Mouse (Mus musculus): ENCODE results near the gene Tas2r104. TPM values are rescaled to one million over a fixed set of nuclear protein-coding genes. Genes with fewer than 3 reads are reported as not detected.

The Tas2r104 gene
- total and polyA plus RNA-seq, 3 experiments, result not detected

DNA sequence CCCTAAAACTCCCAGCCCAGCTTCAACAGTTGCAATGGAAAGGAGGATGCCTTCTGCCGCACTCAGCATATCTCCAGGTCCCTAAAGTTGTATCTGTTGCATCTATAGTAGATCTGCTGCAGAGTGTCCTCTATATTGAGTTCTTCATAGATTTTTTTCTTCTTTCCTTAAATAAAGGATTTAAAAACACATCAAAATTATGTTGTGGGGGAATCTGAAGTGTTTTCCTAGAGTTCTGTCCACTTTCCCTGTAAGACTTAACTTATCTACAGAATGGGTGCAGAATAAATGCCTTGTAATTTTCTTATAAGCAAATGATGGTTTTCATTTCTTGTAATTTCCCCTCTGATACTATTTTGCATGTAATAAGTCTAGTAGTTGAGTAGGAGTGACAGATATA lies 1.9 kb upstream of the Tas2r104 start, which contains the start of gene Tas2r105:
Gene Tas2r105, minus strand, starts transcription at position 101 of the 400 bp plus-strand sequence.
- TF ChIP-seq BHLHE40 (IDR thresholded peaks at IDR 0.05; ENCODE audit: borderline replicate concordance, low read depth, low read length) (no peak), TBP (IDR thresholded peaks at IDR 0.05; ENCODE audit: low read depth, low read length) (no peak), JUND (IDR thresholded peaks at IDR 0.05; ENCODE audit: low read depth, low read length) (no peak), KAT2A (conservative IDR thresholded peaks at IDR 0.05; ENCODE audit: low read depth, low read length) (no peak), ZC3H11A (IDR thresholded peaks at IDR 0.05; ENCODE audit: low read depth, low read length) (no peak), MYC (IDR thresholded peaks at IDR 0.05; ENCODE audit: low read depth, low read length) (no peak), TCF12 (IDR thresholded peaks at IDR 0.05; ENCODE audit: low read depth, low read length) (no peak), MAZ (IDR thresholded peaks at IDR 0.05; ENCODE audit: low read depth, low read length) (no peak), ELF1 (IDR thresholded peaks at IDR 0.05; ENCODE audit: low read depth, low read length) (no peak), POLR2AphosphoS5 (IDR thresholded peaks at IDR 0.05; ENCODE audit: borderline replicate concordance, low read depth, low read length) (no peak), TAL1 (IDR thresholded peaks at IDR 0.05; ENCODE audit: low read length) (no peak), MXI1 (IDR thresholded peaks at IDR 0.05; ENCODE audit: low read depth, low read length) (no peak), GATA1 (IDR thresholded peaks at IDR 0.05; ENCODE audit: low read depth, low read length) (no peak)
- no peak for DNase-seq (ENCODE audit: low read depth, low spot score)
- Histone ChIP-seq H3K4me3 (ENCODE audit: control insufficient read depth in 1 of 2, insufficient read depth in 1 of 2, low read depth in 2 of 2, low read length in 2 of 2) (no peak within 1 kb of the TSS), H3K27ac (ENCODE audit: control insufficient read depth, low read depth, low read length) (no peak within 1 kb of the TSS), H3K9me3 (replicated peaks; ENCODE audit: insufficient read depth, low read length) (no peaks in the 10 kb centered on the region), H3K27me3 (ENCODE audit: control insufficient read depth in 1 of 2, insufficient read depth in 2 of 2, low read length in 2 of 2) (no peaks in the 10 kb centered on the region), H3K4me1 (ENCODE audit: control insufficient read depth in 1 of 2, insufficient read depth in 2 of 2, low read length in 2 of 2) (no peaks in the 10 kb centered on the region), H3K9ac (ENCODE audit: control insufficient read depth, low read depth, low read length, poor library complexity, severe bottlenecking) (no peak within 1 kb of the TSS), H3K79me2 (ENCODE audit: control insufficient read depth, insufficient read depth, low read length, poor library complexity) (no peaks in the 10 kb centered on the region), H3K36me3 (ENCODE audit: control insufficient read depth in 1 of 2, insufficient read depth in 2 of 2, low read length in 2 of 2) (no peaks in the 10 kb centered on the region)

DNA sequence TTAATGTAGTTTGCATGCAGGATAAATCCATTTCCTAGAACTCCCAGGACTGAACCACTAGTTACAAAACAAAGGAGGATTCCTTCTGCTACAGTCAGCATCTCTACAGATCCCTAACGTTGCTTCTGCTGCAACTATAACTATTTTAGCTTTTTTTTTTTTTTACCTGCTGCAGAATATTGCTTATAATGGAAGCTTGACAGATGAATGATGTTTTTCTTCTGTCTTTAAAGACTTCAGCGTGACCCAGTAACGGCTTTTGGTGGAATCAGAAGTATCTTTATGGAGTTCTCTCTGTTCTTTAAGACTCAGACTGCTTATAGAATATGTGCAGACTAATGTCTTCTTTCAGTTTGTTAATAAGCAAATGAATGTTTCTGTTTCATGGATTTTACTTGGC lies 6.8 kb downstream of the Tas2r104 start, which contains the start of gene Tas2r106:
Gene Tas2r106, minus strand, starts transcription at position 101 of the 400 bp plus-strand sequence.
- Histone ChIP-seq H3K4me3 (ENCODE audit: control insufficient read depth in 1 of 2, insufficient read depth in 1 of 2, low read depth in 2 of 2, low read length in 2 of 2) (no peak within 1 kb of the TSS), H3K27ac (ENCODE audit: control insufficient read depth, low read depth, low read length) (no peak within 1 kb of the TSS), H3K27me3 (ENCODE audit: control insufficient read depth in 1 of 2, insufficient read depth in 2 of 2, low read length in 2 of 2) (no peaks in the 10 kb centered on the region), H3K36me3 (ENCODE audit: control insufficient read depth in 1 of 2, insufficient read depth in 2 of 2, low read length in 2 of 2) (no peaks in the 10 kb centered on the region), H3K9ac (ENCODE audit: control insufficient read depth, low read depth, low read length, poor library complexity, severe bottlenecking) (no peak within 1 kb of the TSS), H3K4me1 (ENCODE audit: control insufficient read depth in 1 of 2, insufficient read depth in 2 of 2, low read length in 2 of 2) (no peaks in the 10 kb centered on the region), H3K9me3 (replicated peaks; ENCODE audit: insufficient read depth, low read length) (no peaks in the 10 kb centered on the region), H3K79me2 (ENCODE audit: control insufficient read depth, insufficient read depth, low read length, poor library complexity) (no peaks in the 10 kb centered on the region)
- TF ChIP-seq ZKSCAN1 (IDR thresholded peaks at IDR 0.05; ENCODE audit: low read depth, low read length) (no peak), MXI1 (IDR thresholded peaks at IDR 0.05; ENCODE audit: low read depth, low read length) (no peak), HCFC1 (IDR thresholded peaks at IDR 0.05; ENCODE audit: low read depth, low read length) (no peak), TBP (IDR thresholded peaks at IDR 0.05; ENCODE audit: low read depth, low read length) (no peak), GABPA (IDR thresholded peaks at IDR 0.05; ENCODE audit: low read depth, low read length) (no peak), MEF2A (IDR thresholded peaks at IDR 0.05; ENCODE audit: extremely low read depth, insufficient replicate concordance, low read depth, low read length, poor library complexity, severe bottlenecking) (no peak), ZC3H11A (IDR thresholded peaks at IDR 0.05; ENCODE audit: low read depth, low read length) (no peak), ELF1 (IDR thresholded peaks at IDR 0.05; ENCODE audit: low read depth, low read length) (no peak), USF2 (IDR thresholded peaks at IDR 0.05; ENCODE audit: borderline replicate concordance in 1 of 2, insufficient read depth in 1 of 2, low read depth in 1 of 2, low read length in 2 of 2) (no peak), ZMIZ1 (IDR thresholded peaks at IDR 0.05; ENCODE audit: low read depth, low read length) (no peak), EP300 (IDR thresholded peaks at IDR 0.05; ENCODE audit: low read depth in 1 of 2, low read length in 2 of 2) (no peak), MAFK (IDR thresholded peaks at IDR 0.05; ENCODE audit: borderline replicate concordance, low read depth, low read length) (no peak), TAL1 (IDR thresholded peaks at IDR 0.05; ENCODE audit: low read length) (no peak), BHLHE40 (IDR thresholded peaks at IDR 0.05; ENCODE audit: borderline replicate concordance, low read depth, low read length) (no peak)
- DNase-seq (ENCODE audit: low read depth, low spot score), result no peak

All from MEL (cell line).